Mouse (Mus musculus) heart, postnatal 0 days (tissue): ENCODE measurements at regions not wholly inside any gene's neighbourhood (a gene's known extent, or its start where the extent isn't known, plus 50 kb on each side); places are given as distances from the start of the nearest gene placed in this dataset.

Source experiments
- CTCF ChIP-seq: IDR thresholded peaks from 2 replicates; pipeline ENCODE4 v1.5.1; 2016; ENCODE audit warnings: antibody characterized with exemption, control low read depth, low read depth
- EP300 ChIP-seq: IDR thresholded peaks from 2 replicates; pipeline ENCODE4 v1.6.1; 2016; ENCODE audit warnings: antibody characterized with exemption, low read depth

DNA sequence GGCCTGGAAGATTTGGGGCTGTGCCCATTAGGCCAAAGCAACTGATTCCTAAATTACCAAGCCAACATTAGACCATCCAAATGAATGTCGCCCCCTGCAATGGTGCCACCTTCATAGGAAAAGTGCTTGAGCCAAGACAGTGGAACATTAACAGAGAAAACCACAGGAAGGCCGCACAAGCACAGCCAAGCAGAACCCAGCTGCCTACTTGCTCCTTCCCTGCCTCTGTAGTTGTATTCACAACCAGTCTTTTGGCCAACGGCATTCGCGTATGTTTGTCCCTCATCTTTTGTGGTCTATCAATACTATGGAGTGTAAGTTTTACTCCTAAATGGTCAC lies 319.2 kb downstream of the Nr2f2 start:
- TF ChIP-seq EP300 (no peak), CTCF (no peak)
